Mouse (Mus musculus): ENCODE measurements around the gene Snu13.

GRCm38 (mm10) chr15:82052544-82052943 lies 5.1 kb upstream of the Snu13 start:
- TF ChIP-seq CTCF (IDR thresholded peaks at IDR 0.05; ENCODE audit: low read depth): no peak
- TF ChIP-seq EP300 (optimal IDR thresholded peaks at IDR 0.05): no peak

Data from stomach, postnatal 0 days (tissue).